Mouse (Mus musculus) erythroid progenitor cell, adult 5-6 weeks (primary cell): ENCODE results near the gene Gm4767. TPM values are rescaled to one million over a fixed set of nuclear protein-coding genes. Genes with fewer than 3 reads are reported as not detected.
A peak's percentile ranks its signal among the peaks of the same experiment; 100 is the strongest.
"Not testable (repeated sequence)": the region's sequence is repeated elsewhere in the genome, so short reads cannot be mapped to it uniquely, and the experiment has no call there.

Source experiments
- ATAC-seq: replicated peaks from 2 replicates; pipeline ENCODE4 v1.8.0; 2016; ENCODE audit warnings: moderate number of reproducible peaks, mild to moderate bottlenecking, moderate TSS enrichment, inconsistent platforms; ENCODE audit not compliant: poor library complexity, low FRiP score, severe bottlenecking
- total RNA-seq, 2 experiments: library from RNA; stranded (forward) in 1 of 2; stranded (reverse) in 1 of 2; fragments of 150-400 nt in 1 of 2; fragments of 186-747, 209-891 nt in 1 of 2; gene quantifications; 2 replicates each; pipeline versions ENCODE4 v1.2.3 to v1.2.4; 2015 to 2017; ENCODE audit warnings: low replicate concordance in 2 of 2

Gene Gm4767
- total RNA-seq (2015; ENCODE audit: low replicate concordance) (0.42 and 2.2 TPM in 2 replicates), total RNA-seq (2017; ENCODE audit: low replicate concordance) (0.08 TPM in 1 of 2 replicates, not detected in the other)

DNA sequence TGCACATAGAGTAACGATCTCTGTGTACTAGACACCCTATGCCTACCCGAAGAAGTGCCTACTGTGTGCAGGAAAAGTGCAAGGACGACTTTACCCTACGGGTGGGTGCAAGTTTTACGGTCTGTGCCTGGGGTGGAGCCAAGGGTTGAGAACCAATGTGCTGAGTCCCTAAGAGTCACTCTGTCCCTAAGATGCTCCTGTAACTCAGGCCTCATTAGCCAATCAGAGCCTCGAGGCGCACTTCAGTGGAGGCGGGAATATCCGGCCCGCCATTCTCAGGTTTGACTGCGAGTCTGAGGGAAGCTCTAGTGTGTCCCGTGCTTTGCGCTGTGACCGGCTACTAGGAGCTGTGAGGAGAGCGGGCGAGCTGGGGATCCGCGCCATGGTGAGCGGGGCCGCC, at the start of gene Gm4767:
Gene Gm4767, plus strand, starts transcription at position 288 of the 400 bp plus-strand sequence.
- ATAC-seq = not testable (repeated sequence)

GRCm38 (mm10) chr10:81770506-81771403, 41.2 kb upstream of the Gm4767 start, which contains the start of gene Gm3055:
Gm3055 (minus strand) TSS chr10:81771161.
- not testable (repeated sequence) for ATAC-seq

- not testable (repeated sequence) for ATAC-seq
Measured at GRCm38 (mm10) chr10:81771404-81771777, 40.6 kb upstream of the Gm4767 start.

DNA sequence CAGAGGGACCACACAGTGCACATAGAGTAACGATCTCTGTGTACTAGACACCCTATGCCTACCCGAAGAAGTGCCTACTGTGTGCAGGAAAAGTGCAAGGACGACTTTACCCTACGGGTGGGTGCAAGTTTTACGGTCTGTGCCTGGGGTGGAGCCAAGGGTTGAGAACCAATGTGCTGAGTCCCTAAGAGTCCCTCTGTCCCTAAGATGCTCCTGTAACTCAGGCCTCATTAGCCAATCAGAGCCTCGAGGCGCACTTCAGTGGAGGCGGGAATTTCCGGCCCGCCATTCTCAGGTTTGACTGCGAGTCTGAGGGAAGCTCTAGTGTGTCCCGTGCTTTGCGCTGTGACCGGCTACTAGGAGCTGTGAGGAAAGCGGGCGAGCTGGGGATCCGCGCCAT, 34.2 kb downstream of the Gm4767 start:
- ATAC-seq = not testable (repeated sequence)

GRCm38 (mm10) chr10:81863409-81864407, 51.7 kb downstream of the Gm4767 start, which contains the start of gene Gm32687:
Gm32687 (plus strand) TSS chr10:81863934.
- peak; percentile 97 for ATAC-seq

Other genes starting within 250 kb of the Gm4767 start
- not detected in 2 replicates for gene Tle2, start 237.6 kb upstream of the Gm4767 start, total RNA-seq (2015; ENCODE audit: low replicate concordance)
- not detected in 2 replicates for gene Tle2, start 237.6 kb upstream of the Gm4767 start, total RNA-seq (2017; ENCODE audit: low replicate concordance)
- gene Tle6, start 211.1 kb upstream of the Gm4767 start, total RNA-seq (2015; ENCODE audit: low replicate concordance) = not detected in 2 replicates
- gene Tle6, start 211.1 kb upstream of the Gm4767 start, total RNA-seq (2017; ENCODE audit: low replicate concordance) = 4.1 TPM in 1 of 2 replicates, not detected in the other
- 2.2 TPM in 1 of 2 replicates, not detected in the other for gene BC025920, start 205.9 kb upstream of the Gm4767 start, total RNA-seq (2015; ENCODE audit: low replicate concordance)
- gene BC025920, start 205.9 kb upstream of the Gm4767 start, total RNA-seq (2017; ENCODE audit: low replicate concordance) = 1.7 and 2.4 TPM in 2 replicates
- gene Sirt6, start 184.4 kb upstream of the Gm4767 start, total RNA-seq (2015; ENCODE audit: low replicate concordance) = 5.4 and 7.2 TPM in 2 replicates
- 0.23 and 1.3 TPM in 2 replicates for gene Sirt6, start 184.4 kb upstream of the Gm4767 start, total RNA-seq (2017; ENCODE audit: low replicate concordance)
- not detected in 2 replicates for gene Ankrd24, start 183.6 kb upstream of the Gm4767 start, total RNA-seq (2015; ENCODE audit: low replicate concordance)
- not detected in 2 replicates for gene Ankrd24, start 183.6 kb upstream of the Gm4767 start, total RNA-seq (2017; ENCODE audit: low replicate concordance)
- not detected in 2 replicates for gene Gm10778, start 163.1 kb upstream of the Gm4767 start, total RNA-seq (2015; ENCODE audit: low replicate concordance)
- 3.0 TPM in 1 of 2 replicates, not detected in the other for gene Gm10778, start 163.1 kb upstream of the Gm4767 start, total RNA-seq (2017; ENCODE audit: low replicate concordance)
- 4.3 and 7.5 TPM in 2 replicates for gene Zfp433, start 107.4 kb upstream of the Gm4767 start, total RNA-seq (2015; ENCODE audit: low replicate concordance)
- gene Zfp433, start 107.4 kb upstream of the Gm4767 start, total RNA-seq (2017; ENCODE audit: low replicate concordance) = 11.2 and 12.0 TPM in 2 replicates
- not detected in 2 replicates for gene Gm3055, start 41.0 kb upstream of the Gm4767 start, total RNA-seq (2015; ENCODE audit: low replicate concordance)
- 0.76 TPM in 1 of 2 replicates, not detected in the other for gene Gm3055, start 41.0 kb upstream of the Gm4767 start, total RNA-seq (2017; ENCODE audit: low replicate concordance)
- 7.9 TPM in 1 of 2 replicates, not detected in the other for gene Gm32687, start 51.7 kb downstream of the Gm4767 start, total RNA-seq (2015; ENCODE audit: low replicate concordance)
- 2.2 TPM in 1 of 2 replicates, not detected in the other for gene Gm32687, start 51.7 kb downstream of the Gm4767 start, total RNA-seq (2017; ENCODE audit: low replicate concordance)
- 4.7 TPM in 1 of 2 replicates, not detected in the other for gene Zfp781, start 118.3 kb downstream of the Gm4767 start, total RNA-seq (2015; ENCODE audit: low replicate concordance)
- gene Zfp781, start 118.3 kb downstream of the Gm4767 start, total RNA-seq (2017; ENCODE audit: low replicate concordance) = 0.76 TPM in 1 of 2 replicates, not detected in the other
- 11.3 TPM in 1 of 2 replicates, not detected in the other for gene Zfp873, start 235.9 kb downstream of the Gm4767 start, total RNA-seq (2015; ENCODE audit: low replicate concordance)
- 1.6 and 1.8 TPM in 2 replicates for gene Zfp873, start 235.9 kb downstream of the Gm4767 start, total RNA-seq (2017; ENCODE audit: low replicate concordance)